Mouse (Mus musculus) induced T-regulatory cell, adult 2 months (primary cell): Measurements from ENCODE around the gene Lypd5.

Experiments
- DNase-seq: peaks from one replicate; pipeline ENCODE4 v3.0.0-alpha.2; 2012; ENCODE audit warnings: low read depth

Lypd5 gene

DNA sequence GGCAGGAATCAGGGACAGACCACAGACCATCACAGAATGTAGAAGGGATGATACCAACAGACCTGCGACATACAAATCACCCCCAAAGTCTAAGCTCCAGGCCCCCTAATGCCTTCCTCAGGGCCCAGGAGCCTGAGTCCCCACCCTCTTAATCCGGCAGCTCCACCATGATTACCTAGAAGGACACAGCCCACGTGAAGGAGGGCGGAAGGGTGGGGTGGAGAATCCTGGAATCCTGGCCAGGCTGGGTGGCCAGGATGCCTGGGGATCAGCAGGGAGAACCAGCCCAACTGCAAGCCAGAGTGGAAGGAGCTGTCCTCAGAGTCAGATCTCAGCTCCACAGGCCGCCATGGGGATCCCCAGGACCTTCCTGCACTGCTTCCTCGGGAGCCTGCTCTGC, at the start of gene Lypd5:
Gene Lypd5 (plus strand): TSS at position 301 of the 400 bp plus-strand sequence.
- DNase-seq: no peak

DNA sequence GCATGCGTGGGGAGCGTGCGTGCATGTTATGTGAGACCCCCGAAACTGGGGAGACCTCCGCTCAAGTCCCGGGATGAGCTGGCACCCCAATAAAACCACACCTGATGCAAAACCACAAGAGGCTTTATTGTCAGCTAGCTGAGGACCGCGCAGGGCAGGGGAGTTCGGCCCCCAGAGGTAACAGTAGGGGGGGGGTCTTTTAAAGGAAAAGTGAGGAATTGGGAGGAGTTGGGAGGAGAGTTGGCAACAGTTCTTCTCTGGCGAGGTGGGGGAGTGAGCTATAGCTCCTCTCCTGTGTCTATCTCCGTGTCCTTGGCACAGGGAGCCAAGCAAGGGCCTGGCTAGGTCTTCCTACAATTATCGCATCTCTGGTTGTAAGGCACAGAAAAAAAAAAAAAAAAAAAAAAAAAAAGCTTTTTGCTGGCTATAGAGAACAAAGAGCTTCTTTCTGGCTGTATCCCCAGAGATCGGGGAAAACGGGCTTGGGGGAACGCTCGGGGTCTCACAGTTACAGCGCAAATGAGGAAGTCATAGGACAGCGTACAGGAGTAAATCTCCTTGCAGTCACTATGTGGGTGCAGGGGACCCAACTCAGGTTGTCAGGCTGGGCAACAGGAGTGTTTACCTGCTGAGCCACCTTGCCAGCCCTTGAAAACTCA, 49.0 kb upstream of the Lypd5 start:
- DNase-seq: no peak

DNA sequence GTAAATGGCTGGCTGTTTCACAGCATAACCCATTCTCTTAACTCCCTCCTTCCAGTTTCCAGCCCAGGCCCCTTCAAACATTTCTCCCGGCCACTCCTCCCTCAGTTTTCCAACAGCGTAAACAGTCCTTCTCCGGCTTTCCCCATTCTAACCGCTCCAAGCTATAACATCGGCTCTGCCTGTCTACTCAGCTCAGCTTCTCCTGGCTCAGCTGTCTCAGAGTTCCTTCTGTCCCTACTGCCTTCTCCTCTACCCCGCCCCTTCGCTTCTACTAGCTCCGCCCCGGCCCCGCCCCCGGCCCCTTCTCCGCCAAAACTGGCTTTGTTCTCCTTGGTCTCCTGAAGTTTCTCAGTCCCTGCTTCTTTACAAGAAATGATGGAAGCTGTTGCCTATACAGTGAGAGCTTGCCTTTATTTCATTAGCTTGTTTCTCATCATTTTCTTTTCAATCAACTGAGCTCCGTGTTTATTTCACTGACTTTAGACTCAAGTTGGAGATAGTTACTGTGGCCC, 48.2 kb upstream of the Lypd5 start, which contains the start of gene Zfp61:
Gene Zfp61 (minus strand): TSS at position 462 of the 512 bp plus-strand sequence.
- DNase-seq: peak; percentile 66

DNA sequence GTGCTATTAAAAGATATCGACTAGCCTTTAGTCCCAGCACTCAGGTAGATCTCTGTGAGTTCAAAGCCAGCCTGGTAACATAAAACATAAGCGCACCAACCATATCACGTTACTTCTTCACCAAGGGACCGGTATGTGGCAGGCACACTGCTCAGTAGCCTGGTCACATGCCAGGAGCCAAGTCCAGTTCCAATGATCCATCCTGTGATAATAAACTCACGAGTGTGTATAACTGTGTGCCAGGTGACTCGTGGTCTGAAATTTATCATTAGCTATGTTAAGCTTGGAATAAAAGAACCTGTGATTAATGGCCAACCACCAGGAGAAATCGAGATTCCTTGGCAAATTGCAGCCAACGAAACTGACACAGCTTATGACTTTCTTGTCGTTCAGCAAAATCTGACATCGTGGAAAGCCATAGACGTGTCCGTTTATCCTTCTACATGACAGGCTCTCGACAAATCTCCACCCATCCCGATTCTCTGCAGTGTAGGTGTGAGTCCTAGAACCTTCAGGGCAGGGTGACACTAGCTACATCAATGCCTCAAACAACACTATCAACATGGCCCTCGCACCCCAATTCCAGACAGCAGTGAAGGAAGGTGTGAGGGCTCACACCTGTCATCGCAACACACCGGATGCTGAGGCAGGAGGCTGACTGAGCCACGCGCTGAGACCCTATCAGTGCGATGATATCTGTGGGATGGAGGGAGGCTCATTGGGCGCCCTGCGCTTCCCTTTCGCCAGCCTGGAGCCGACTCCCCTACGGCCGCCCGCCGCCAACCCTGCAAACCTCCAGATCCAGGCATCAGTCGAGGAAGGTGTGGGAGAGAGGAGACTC, 33.0 kb upstream of the Lypd5 start:
- DNase-seq: no peak

DNA sequence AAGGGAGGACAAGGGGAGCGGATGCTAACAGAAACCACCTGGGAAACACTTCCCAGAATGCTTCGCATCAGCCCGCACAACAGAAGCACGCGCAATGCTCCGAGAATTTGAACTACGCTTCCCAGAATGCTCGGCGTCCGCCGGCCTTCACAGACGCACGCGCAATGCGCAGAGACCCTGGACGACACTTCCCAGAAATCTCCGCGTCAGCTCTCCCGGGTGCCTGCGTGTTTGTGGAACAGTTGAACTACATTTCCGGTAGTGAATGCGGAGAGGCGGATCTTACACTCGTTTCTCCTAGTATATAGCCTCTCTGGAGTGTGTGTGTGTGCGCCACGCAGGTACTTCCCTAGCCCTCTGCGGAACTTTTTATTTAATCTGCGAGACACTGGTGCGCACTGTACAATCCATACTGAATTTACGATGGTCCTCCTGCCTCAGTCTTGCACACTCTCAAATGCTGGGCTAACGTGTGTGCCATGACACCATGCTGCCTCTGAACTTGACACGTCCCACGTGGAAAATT, 32.4 kb upstream of the Lypd5 start, which contains the start of gene Zfp94:
Gene Zfp94 (minus strand): TSS at position 100 of the 526 bp plus-strand sequence.
- DNase-seq: peak; percentile 92

DNA sequence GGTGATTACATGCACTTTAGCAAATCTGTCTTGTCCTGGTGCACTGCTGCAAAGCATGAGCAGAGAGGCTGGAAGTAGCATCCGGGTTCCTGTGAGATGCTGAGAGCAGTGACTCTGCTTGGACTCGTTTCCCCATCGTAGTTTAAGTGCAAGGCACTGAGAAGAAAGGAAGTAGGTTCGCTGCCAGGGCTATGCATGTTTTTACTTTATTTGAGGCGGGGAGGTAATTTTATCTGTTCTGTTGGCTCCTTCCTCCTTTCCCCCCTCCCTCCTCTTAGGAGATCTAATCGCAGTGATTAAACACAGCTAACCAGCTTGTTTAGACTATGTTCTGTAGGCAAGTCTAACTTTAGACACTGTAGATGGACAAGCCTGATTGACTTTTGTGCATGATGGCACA, 30.1 kb upstream of the Lypd5 start:
- no peak for DNase-seq

DNA sequence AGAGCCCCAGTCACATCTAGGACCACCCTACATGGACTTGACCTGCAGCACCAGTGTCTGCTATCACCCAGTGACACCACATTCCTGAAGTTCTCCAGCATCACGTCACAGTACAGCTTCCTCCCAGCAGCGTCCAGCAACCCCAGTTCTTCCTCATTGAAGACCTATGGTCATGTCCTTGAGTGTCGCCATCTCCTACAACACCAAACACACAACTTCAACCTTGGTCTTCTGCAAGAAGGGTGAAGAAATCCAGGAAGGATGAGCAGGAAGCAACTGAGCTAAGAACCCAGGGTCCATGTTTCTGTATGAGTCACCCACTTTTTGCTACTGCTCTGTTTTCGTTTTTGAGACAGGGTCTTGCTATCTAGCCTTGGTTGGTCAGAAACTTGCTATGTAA, 26.4 kb upstream of the Lypd5 start:
- no peak for DNase-seq

DNA sequence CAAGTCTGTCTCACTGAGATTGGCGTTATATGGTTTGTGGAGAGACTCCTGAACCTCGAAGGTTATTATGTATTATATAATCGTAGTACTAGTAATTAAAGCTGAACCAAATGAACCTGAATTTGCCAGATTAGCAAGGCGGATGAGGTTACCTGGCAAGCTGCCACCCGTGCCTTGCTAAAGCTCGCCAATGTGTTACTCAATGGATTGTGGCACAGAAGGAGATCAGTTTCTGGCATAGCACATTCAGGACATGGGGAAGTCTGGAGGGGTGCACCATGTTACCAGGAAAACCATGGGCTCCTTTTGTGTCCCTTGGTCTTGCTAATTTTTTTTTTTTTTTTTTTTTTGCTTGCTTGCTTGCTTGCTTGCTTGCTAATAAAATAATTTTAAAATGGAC, 23.8 kb upstream of the Lypd5 start:
- DNase-seq: no peak

DNA sequence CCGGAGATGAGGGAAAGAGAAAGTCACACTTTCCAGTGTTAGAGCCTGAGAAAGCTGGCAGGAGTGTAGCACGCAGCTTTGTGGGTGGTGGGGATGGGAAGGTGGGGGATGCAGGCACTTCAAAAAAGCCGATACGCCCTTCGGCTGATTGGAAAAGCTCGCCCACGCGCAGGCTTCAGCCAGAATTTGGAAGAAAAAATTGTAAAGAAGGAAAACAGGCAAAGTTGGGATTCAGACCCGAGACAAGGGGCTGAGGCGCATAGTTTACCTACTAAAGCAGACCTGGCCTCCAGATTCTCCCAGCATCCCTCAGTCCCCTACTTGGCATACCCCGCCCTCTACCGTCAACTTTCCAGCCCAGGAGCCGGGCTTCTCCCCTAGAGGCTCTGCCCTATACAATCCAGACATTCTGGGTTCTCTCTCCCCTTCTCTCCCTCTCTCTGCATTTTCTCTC, 23.3 kb upstream of the Lypd5 start:
- DNase-seq: no peak

DNA sequence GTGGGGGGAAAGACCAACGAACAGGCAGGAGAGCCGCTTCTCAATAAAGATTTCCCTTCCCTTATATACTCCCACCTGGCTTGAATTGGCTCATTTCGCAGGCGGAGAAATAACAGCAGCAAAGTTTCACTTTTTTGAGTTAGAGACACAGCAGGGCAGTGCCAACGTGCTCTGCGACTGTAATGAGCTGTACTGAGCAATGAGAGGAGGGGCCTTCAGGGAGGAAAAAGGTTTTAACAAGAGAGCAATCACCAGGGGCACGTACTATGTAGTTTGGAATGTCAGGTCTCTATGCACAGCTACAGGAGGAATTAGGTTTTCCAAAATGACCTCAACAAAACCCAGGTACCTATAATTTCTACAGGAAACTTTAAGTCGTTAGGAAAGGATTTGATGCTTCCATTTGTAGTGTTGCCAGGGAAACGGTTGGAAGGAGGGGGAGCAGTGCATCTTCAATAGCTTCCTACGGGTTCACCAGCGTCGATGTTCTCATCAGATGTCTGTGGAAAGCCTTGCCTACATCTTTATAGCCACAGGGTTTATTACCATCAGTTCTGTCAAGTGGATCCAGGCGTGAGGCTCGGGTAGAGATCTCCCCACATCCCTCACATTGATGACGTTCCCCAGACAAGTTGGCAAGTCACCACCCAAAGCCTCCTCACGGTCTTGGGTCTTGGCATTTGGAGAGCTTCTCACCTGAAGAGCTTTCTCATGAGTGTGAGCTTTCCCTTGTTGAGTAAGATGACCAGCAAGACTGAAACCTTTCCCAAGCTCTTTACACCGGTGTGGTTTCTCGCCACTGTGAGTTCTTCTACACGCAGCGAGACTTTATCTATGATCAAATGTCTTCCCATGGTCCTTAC, 22.5 kb upstream of the Lypd5 start:
- no peak for DNase-seq

DNA sequence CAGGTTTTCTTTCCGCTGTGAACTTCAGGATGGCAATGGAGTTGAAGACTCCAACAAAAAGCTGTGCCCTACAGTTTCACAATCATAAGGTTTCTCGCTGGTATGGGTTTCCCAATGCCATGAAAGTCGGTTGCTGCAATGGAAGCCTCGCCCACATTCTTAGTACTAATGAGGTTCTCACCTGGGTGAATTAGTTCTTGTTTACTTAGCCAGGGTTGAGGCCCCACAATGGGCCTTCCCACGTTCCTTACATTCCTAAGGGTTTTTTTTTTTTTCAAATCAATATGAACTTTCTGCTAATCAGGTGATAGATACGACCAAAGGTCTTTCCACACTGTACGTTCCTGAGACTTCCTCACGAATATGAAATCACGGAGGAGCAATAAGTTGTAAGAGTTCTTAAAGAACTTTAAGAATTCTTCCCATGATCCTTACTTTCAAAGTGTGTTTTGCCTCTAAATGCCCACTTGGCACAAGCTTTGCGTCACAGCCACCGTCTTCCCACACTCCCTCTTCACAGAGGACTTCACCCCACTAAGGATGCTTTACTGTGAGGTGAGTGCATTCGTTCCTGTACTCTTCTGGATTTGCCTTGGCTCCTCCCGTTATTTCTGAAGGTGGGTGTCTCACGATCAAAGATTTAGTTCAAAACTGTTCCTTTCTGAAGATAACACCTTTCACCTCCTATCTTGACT, 21.6 kb upstream of the Lypd5 start:
- no peak for DNase-seq

DNA sequence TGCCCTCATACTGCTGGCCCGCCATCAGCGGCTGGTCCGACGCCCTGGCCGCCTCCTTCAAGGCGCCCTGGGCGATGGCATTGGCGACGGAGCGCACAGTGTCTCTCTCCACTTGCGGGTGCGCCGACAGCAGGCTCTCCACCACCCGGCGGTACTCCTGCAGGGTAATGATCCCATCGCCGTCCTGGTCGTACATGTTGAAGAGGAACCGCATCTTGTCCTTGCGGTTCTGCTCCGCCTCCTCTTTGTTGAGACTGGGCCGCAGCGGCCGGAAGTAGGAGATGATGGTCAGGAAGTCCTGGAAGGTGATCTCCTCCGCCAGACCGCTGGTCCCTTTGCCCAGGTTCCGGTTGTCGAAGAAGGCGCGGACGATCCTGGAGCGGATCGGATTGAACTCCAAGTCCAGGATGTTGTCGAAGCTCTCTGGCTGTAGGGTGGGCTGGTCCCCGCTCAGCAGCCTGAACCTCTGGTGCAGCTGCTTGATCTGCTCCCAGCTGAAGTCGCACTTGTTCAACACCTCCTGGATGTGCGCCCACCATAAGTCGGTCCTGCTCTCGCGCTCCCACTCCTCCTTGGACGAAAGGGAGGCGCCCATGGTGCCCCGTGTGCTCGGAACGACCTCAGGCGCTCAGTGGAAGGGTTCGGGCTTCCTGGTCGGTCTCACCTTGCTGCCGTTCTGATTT, 15.6 kb upstream of the Lypd5 start, which contains the start of gene Tescl:
Gene Tescl (minus strand): TSS at position 633 of the 683 bp plus-strand sequence.
- DNase-seq: no peak

DNA sequence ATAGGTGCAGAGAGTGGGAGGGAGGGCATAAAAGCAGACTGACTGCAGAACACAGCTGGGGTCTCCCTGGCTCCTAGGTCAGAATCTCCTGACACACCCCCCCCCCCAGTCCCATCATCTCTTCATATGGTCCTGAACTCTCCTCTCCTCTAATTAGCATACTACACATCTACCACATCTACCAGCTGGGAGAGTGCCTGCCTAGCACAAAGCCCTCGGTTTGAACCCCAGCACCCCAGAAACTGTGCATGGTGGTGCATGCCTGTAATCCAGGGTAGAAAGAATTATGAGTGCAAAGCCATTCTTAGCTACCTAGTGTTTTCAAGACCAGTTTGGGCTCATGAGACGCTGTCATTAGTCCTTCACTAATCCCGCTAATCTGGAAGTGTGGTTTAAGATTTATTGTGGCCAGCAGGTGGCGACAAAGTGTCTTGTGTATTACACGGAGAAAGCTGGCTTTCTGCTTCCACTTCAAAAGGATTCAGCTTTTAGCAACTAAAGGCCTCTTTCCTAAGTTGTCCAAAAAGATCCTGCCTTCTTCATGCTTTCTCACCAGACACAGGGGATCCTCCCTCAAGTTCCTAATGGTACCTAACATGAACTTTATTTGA, 13.2 kb upstream of the Lypd5 start:
- peak; percentile 89 for DNase-seq

DNA sequence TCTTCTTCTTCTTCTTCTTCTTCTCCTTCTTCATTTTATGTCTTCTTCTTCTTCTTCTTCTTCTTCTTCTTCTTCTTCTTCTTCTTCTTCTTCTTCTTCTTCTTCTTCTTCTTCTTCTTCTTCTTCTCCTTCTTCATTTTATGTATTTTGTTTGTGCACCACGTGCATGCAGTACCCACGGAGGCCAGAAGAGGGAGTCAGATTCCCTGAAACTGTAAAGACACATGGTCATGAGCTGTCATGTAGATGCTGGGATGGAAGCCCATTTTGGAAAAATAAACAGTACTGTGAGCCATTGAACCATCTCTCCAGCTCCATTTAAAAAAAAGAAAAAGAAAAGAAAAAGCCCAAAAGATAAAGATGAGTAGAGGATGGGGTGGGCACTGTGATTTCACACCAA, 10.8 kb upstream of the Lypd5 start:
- DNase-seq: peak; percentile 51

DNA sequence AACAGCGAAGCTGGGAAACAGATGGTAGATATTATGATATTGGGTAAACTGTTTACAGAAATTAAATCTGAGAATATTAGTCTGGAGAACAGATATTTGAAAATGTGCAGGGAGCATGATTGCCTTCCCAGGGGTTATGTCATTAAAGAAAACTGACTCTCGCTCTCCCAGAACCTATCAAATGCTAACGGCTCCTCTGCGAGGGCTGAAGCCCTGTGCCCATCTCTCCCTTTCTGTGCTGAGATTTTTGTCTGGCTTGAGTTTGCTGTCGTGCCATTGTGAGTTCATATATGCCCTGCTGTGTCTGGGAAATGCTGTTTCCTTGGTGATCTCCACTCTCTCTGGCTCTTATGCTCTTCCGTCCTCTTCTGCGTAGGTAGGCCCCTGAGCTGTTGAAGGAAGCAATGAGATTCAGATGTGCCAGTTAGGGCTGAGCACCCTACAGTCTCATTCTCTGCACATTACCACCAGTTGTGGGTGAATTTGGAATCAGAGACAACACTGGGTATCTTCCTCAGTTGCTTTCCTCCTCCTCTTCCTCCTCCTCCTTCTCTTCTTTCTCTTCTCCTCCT, 5.2 kb upstream of the Lypd5 start:
- DNase-seq: no peak

DNA sequence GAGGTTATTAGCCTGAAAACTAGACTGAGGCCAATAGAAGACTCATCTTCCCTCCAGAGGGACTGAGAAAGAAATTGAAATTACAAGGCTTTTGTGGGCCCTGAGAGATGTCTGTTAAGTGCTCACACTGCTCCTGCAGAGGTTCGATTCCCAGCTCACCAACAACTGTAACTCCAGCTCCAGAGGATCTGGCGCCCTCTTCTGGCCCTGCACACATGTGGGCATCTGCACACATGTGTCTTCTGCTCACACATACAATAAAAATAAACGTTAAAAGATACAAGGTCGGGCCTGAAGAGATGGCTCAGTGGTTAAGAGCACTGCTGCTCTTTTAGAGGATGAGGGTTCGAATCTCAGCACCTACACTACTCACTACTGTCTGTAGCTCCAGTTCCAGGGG, 2.6 kb upstream of the Lypd5 start:
- DNase-seq: no peak

DNA sequence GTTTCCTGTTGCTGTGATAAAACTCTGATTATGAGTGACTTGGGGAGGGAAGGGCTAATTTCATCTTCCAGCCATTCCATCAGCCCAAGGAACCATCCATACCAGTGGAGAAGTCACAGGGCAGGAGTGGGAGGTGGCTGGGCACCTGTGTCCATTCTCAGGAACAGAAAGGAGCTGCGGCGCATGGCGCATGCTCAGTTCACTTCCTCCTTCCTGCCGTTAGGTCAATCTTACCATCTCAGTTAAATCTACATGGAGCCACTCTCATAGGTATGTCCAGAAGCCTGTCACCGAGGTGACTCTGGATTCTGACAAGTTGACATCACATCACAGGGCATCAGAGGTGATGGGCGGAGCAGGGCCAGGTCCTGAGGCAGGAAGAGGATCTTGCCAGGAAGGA, 6.7 kb downstream of the Lypd5 start:
- DNase-seq: no peak

DNA sequence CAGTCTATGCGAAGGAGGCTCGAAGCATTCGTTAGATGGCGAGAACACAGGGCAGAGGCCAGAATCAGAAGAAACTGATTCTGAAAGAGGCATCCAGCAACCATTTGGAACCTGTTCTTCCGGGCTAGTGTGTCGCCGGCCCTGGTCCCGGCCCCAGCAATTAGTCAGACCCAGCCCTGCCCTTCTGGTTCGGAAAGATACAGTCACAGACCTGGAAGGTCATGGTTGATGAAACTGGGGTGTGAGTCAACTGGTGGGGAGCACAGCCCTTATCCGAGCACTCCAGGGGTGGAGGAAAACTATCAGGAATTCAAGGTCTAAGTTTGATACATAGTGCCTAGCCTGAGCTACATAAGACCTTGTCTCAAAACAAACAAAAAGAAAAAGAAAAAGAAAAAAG, 7.1 kb downstream of the Lypd5 start:
- no peak for DNase-seq

DNA sequence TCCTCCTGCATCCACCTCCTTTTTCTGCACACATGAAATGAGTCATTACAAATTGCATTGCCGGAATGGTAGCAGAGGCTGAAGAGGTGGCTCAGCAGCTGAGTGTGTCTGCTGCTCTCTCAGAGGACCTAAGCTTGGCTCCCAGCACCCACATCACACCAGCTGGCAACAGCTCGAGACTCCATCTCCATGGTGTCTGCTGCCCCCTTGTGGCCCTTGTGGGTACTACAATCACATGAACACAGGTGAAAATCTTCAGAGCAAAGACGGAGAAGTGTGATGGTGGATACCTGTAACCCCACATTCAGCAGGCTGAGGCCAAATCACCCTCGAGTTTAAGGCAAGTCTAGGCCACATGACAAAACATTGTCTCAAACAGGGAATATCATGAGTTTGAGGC, 8.9 kb downstream of the Lypd5 start:
- peak; percentile 69 for DNase-seq

DNA sequence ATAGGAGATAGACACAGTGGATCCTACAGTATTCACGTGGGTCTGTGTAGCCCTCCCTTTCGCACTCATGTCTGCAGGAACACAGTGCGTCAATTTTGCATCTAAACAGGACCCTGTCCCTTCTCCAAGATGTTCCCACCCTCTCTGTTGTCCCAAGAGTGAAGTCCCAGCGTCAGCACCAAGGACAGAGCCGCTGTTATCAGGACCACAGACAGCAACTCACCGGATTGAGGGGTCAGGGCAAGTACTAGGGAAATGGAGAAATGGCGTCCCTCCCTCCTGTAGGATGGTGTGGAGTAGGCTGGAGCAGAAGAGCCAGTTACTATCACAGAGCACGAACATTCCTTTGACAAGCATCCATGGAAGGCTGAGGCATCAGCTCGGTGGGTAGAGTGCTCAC, 10.3 kb downstream of the Lypd5 start:
- DNase-seq: peak; percentile 52
